Mouse (Mus musculus): Measurements from ENCODE around the gene Tmem44.
A peak's percentile ranks its signal among the peaks of the same experiment; 100 is the strongest.

Gene Tmem44

DNA sequence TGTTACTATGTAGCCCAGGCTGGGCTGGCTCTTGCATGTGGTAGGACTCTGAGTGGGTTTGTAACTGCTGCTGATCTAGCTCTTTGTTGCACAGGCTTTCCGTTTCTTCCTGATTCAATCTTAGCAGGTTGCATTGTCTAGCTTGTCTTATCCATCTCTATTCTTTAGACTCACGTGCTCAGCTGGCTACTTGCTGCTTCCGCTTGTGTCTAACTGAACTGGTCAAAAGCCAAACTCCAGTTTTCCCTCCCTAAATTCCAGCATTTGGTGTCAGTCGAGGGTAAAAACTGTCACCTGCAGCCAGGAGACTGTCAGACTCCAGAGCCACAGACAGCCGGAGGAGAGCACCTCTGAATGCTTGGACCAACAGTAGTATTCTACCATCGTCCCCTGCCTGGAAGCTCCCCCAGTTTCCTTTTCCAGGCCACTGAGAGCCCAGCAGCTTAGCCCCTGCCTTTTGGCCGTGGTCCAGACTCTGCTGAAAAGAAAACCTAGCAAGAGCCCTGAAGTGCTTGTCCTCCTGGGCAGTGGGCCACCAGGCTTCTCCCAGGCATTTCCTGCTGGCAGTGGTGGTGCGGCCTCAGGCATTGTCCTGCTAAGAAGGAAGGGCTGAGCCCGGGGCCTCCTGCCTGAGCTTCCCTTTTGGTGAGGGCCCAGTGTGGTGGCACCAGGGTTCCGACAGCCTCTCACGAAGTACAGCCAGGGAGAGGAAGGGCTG, 2.1 kb upstream of the Tmem44 start:
- peak; percentile 35 to 47 for DNase-seq

DNA sequence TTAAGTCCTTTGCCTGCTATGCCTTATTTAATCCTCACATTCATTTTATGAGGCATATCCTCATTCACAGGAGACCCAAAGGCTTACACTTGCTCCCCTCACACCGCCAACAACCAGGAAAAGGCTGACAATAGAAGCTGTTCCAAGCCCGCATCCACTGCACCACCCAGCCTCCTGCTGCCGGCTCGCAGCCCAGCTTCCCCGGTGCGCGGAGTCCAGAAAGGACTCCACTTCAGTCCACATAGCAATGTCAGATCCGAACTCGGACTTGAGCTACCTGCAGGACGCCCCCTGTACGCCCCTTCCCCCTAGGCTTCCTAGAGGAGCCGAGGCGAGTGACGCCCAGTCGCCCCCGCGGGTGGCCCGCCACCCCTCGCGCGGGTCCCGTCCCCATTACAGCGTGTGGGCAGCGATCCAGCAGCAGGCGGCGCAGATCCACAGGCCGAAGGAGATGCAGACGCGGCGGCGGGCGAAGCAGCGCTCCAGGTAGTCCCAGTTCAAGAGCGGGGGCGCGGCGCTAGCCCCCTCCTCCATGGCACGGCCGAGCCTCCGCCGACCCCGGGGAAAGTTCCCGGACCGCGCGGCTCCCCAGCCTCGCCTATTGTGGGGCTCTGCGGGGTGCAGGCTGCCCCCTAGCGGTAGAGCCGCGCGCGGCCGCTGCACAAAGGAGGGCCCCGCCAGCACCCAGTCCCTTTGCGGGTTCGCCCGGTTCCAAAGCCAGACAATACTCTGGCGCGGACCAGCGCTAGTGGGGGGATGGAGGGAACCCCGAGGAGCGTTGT, 485 bp downstream of the Tmem44 start:
- DNase-seq, result peak; percentile 73 to 74

DNA sequence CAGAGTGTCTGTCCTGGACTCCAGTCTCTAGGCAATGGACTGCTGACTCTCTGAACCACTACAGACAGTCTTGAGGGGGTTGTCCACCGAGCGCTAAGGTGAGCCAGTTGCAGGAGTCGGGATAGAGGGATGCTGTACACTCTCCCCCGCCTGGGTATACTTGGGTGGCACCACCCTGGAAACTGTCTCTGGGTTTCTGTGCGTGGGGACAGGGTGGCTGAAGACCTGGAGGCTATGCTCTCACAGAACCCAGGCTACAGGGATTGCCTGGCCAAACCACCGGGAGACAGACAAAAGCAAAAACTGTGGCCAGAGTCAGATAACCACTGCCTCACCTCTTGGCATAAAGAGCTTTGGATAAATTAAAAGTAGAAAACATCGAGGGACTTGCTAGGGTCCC, 1.1 kb downstream of the Tmem44 start:
- no peak for DNase-seq

DNA sequence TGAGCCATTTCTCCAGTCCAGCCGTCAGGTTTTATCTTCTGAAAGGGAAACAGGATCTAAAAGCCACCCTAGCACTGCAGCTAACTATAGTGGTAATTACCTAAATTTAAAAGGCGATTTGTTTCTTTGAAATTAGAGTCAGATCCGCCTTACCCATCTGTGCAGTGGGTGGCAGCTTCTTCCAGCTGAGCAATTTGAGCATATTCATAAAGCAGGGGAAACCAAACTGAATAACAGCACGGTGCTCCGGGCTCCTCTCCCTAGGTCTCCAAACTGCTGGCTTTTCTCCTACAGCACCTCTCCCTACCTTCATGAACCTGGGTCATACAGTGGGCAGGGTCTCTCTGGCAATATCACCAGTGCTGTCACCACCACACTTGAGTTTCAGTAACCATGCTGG, 2.4 kb downstream of the Tmem44 start:
- no peak for DNase-seq

DNA sequence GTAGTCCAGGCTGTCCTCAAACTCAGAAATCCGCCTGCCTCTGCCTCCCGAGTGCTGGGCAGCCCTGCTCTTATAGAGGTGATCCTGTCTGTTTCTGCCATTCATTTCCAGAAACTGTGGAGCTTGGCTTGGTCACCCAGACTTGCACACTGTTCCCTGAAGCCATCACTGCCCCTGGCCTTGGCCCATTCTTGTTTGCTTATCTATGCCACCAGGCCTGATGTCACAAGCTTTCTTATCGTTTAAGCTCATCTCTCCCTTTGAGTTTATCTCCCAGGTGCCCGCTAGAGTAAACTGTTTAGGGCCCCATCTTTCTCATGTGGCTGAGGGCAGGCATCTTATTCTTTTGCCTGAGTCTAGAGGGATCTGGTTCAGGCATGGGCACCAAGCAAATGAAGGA, 5.9 kb downstream of the Tmem44 start:
- no peak for DNase-seq

DNA sequence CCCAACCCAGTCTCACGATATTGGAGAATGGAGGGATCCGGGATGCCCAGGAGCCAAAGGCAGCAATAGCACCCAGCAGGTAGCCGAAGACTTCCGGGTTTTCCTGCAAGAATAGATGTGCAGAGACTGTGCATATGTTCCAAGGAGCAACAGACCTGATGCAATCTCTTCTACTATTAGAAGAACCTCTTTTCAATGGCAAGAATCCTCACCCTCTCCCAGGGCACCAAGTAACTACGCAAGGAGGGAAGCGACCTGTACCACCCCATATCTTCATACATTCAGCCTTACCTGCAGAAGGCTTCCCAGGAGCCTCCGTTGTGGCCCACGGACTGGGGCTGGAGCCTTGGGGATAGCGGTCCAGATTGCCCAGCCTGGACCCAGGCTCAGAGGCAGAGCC, 7.3 kb downstream of the Tmem44 start:
- DNase-seq, result no peak

DNA sequence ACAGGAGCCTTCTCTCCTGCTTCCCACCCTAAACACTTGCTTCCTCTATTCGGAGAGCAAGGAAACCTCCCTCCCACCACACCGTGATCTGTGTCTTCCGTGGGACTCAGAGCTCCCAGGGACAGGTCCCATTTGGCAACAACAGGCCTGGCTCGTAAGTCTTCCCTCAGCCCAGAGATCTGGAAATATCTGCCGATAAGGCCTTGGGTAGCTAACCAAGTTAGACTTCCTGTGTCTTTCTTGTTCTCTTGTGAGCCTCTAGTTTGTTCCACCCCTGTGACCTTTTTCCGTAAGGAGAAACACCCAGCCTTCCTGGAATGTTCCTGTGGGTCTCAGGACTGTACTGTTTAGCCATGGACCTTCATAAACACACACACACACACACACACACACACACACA, 7.8 kb downstream of the Tmem44 start:
- no peak for DNase-seq

DNA sequence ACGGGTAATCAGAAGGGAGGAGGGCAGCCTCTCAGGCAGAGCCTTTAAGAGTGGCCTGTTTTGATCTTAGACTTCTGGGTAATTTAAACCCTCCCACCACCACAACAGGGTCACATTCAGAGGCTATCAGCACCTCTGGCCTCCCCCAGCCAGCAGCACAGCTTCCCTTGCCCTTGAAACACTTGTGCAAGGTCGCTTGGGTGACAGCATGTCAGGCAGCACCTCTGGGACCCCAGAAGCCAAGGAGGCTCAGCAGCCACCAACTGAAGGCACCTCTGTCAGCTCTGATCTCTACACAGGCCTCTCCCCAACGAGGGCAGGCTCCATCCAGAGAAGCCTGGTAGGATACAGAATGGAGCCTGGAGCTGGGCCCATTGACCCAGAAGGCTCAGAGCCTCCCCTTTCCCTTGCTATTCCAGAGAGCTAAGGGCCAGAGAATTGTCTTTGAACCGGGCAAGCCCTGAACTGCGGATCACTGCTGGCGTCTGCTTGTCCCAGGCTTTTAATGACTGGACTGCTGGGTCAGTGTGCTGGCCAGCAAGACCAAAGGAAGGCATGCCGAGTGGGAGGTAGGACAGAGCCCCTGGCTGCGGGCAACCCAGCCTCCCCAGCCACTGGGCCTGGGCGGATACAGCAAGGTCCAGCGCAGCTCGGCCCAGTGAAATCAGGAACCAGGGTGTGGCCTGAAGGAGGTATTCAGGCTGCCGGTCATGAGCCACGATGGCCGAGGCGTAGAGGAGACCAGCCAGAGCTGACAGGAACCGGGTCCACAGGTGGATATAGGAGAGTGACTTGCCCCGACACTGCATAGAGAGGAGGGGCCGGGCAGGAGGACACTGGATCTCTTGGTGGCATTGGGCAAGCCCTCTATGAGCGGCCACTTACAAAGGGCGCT, 10.3 kb downstream of the Tmem44 start:
- DNase-seq, result no peak

DNA sequence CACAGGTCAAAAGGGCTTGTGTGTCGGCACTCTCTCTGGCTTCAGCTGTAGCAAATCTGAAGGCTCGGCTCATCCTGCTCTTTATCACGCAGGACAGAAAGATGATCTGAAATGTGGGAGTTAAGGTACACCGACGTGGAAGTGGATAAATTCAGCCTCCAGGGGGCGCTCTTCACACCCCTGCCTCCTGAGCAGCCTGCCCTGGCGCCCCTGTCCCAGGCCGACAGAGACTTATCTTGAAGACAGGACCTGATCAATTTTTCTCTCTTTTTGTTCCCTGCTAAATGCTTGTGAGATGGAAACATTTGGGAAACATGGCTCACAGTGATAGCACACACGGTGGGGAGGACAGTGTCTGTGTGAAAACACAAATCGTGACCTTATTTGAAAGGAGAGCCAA, 11.2 kb downstream of the Tmem44 start:
- DNase-seq, result peak; percentile 27 to 33

DNA sequence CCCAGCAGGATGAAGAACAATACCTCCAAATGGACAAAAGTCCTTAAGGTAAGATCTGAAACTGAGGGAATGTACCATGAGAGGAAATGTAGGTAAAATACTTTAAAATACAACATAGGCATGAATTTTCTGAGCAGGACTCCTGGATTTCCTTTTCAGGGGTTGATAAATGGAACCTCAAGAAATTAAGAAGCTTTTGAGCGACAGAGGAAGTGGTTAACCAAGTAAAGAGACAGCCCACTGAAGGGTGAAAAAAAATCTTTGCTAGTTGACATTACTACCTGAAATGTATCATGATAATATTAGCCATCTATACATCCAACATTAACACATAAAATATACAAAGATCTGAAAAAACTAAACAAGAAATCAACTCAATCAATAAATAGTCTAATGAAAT, 15.6 kb downstream of the Tmem44 start:
- DNase-seq, result no peak

DNA sequence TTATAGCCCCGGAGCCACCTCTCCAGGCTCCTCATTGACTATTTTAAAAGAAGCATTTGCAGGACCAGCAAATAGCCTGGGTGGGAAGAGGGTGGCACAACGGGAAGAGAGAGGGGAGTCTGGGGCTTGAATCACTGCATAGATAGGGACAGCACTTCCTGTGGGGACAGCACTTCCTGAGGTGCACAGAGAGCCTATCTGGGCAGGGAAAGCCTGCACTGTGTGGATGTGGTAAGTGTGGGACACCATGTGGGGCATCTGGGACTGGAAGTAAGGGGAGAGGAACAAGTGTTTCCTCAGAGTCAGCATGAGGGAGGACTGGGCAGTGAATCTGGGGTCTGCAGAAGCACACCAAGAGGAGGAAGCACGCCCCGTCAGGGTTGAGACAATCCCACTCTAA, 17.1 kb downstream of the Tmem44 start:
- DNase-seq, result no peak

DNA sequence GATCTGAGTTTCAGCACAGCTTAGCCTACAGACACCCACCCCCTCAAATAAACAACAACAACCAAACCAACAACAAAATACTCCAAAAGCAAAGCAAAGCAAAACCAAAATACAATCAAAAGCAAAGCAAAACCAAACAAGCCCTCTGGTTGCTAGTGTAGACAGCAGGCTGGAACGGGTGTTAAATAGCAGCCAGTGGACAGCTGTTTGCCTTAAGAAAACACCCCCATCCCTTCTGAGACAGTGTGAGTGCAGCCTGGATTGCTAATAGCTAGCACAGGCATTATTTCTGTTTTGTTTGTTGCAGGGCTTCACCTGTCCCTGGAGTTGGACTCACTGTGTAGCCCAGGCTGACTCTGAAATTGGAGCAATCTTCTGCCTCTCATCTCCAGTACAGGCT, 17.7 kb downstream of the Tmem44 start:
- DNase-seq, result no peak

DNA sequence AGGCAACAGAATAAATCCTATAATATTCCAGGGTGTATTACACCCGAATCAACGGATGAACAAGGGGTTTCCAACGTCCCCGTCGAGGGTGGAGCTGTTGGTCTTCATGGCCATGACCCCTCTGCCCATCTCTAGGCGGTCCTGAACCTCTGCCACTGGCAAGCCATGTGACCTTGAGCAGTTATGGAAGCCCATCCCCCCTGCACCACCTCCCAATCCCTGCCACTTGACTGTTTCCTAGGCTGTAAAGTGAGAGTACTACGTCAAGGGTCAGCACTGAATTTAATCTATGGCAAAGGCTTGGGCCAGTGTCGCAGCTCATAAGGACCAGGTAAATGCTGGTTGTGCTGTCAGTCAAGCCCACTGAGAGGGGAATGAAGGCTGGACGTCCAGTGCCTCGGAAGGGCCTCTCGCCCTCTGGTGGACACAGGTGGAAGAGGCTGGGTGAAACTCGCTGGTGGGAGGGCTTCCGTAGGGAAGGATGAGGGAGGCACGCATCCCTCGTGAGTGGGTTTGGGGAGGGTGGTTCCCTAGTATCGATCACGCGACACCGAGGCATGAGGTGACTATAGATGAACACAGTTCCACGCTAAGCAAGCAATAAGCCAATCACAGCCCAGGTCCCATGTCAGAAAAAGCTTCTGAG, 18.8 kb downstream of the Tmem44 start:
- peak; percentile 30 to 40 for DNase-seq

DNA sequence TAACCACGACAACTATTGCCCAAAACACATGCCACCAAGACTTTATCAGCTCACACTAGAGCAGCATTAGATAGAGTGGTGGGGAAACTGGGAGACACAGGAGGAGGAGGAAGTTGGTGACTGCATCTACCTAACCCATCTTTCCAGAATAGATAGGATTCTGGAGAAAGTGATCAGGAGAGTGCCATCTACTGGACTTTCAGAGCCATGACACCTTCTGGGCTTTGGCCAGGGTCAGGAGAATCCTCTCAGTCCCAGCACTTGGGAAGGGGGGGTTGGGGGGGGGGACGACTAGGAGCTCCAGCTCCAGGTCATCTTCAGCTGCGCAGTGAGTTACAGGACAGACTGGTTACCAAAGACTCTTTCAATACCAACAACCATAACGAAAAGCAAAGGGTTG, 19.8 kb downstream of the Tmem44 start:
- DNase-seq, result peak in 1 of 2 experiments; percentile 23

DNA sequence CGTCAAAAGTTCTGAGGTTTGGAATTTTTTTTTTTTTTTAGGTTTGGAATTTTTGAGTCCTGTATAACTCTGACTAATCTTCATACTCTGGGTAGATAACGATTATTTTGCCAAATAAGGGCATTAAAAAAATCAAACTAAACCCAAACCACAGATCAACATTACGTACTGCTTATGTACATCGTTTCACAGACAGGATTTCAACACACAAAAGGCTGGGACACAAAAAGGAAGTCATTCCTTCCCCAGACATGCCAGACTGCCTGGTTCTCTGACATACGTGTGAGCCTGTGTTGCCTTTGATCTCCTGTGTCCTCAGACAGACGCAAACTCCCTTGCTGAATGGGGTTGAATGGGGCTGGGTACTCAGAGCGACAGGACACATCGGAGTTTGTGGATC, 22.3 kb downstream of the Tmem44 start:
- no peak for DNase-seq

DNA sequence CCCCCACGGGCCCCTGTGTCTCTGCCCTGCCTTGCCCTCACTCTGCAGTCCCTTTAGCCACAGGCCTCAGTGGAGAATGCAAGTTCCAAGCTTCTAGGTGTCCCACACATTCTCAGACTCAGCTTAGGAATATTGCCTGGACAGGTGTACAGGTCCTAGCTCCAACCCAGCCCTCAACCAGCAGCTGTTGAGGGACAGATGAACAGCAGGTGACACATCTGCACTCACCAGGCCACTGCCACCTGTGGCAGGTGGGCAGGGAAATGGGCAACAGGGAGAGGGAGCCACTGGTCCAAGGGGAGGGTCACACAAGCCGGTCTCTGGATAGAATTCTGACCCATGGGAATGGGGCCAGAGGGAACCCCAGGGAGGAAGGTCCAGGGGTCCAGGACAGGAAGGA, 22.8 kb downstream of the Tmem44 start:
- DNase-seq, result no peak

DNA sequence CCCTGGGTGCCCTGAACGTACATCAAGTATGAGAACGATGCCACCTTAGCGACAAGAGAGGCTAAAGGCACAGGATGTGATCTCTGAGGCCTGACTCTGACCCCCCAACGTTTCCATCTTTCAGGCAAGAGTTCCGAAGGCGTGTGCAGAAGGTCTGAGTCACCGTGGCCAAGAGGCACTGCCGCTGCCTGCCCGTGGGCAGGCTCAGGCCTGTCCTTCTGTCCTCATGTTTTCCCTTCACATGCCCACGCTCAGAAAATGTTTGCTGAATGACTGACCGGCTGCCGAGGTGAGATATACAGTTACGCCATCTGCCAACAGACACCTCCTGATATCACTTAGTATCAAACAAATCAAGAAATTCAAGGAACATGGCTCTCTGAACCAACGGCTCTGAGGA, 24.9 kb downstream of the Tmem44 start:
- DNase-seq, result no peak

DNA sequence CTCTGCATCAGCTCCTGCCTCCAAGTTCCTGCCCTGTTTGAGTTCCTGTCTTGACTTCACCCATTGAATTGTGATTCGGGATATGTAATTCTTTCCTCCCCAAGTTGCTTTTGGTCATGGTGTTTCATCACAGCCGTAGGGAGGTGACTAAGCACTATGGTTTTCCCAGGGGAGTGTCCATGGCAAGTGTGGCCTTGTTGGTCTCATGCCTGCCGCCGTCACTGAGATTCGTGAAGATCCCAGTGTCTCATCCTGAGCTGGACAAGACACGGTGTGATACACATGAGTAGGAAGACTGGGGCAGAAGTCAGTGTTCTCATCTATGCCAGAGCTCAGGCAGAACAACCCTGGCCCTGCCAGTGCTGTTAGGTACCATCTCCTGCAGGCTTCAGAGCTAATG, 26.2 kb downstream of the Tmem44 start:
- no peak for DNase-seq

DNA sequence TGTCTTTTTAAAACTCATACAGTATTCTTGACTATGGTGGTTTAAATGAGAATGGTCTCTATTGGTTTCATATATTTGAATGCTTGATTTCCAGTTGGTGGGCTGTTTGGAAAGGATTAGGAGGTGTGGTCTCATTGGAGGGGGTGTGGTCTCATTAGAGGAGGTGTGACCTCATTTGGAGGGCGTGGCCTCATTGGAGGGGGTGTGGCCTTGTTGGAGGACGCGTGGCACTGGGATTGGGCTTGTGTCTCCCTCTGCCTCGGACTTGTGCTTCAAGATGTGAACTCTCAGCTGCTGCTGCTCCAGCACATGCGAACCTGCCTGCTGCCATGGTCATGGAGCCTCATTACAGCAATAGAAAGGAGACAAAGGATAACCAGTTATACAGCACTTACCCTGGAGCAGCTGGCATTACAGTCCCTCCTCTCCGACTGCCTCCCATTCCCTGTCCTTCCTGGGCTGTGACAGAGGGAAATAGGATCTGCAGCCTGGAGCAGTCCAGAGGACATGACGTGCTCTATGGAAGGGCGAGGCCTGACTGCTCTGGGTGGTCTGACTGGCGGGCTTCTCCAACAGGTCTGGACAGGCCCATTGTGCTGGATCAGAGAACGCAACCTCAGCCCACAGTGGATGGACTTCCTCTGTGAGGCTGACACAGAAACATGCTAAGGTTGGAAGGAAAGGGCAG, 28.2 kb downstream of the Tmem44 start:
- DNase-seq, result no peak

DNA sequence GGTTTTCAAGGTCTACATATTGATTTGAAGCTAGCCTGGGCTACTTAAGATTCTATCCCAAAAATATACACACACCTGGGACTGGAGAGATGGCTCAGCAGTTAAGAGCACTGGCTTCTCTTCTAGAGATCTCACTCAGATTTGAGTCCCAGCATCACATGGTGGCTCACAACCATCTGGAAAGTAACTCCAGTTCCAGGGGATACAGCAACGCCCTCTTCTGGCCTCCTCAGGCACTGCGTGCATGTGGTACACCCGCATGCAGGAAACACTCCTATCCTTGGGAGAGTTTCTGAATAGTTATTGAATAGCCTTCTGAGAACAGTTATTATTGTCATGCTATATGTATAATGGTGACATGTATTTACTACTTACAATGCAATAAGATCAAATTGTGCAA, 29.5 kb downstream of the Tmem44 start:
- no peak for DNase-seq

DNA sequence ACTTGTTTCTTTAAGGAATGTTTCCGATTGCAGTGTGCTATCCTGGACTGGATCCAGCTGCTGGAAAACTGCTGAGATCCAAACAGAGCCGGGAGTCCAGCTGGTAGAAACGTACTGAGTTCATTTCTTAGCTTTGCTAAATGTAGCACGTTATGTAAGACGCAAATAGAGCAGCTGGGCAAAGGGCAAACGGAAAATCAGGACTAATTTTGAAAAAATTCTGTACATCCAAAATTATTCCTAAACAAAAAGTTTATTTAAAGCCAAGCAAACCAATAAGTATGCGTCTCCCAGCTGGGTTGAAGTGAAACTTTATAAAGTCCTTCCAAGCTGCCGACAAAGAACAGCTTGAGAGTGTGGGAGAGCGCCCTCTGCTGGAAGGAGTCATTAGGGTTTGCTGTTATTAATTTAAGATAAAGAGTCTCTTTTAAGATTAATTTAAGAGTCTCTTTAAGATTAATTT, 30.2 kb downstream of the Tmem44 start:
- DNase-seq, result peak; percentile 67 to 76

DNA sequence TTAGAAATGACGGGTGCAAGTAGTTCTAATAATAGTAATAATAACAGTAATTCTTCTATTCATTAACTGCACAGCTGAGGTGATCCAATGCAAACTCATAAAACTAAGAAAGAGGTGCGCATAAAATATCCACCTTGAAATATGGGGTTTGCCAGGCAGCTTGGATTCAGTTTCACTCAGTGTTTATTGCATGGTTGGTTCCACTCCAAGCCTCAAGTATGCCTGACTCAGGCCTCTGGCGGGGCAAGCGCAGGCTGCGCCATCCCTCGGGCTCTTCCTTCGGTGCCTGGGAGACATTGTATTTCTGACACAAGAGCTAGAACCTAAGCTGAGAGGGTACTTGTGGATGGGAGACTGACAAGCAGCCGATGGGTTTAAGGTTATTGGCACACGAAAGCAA, 32.0 kb downstream of the Tmem44 start:
- no peak for DNase-seq

All from cerebellum, postnatal 36 days (tissue).